ENCODE assay signal across 16 mouse cellular contexts in the genomic region with DNA sequence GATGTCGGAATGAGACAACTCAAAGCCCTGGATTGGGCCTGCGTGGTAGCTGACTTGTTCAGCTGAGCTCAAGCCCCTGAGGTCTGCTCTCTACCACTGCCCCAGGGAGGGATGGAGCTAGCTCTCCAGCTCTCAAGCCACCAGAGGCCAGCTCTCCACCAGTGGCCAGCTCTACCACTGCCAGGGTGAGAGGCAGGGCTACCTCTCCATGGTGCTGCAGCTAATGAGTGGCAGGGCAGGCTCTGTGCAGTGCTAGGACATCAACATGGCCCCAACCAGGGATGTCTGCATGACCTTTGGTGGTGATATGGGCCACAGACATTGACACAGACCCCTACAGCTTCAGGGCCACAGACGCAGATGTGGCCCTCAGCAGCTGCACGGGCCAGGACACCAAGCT.
DNase-seq lines count a peak whose midpoint lies in the region; ATAC-seq and TF ChIP-seq lines count a peak whose summit lies in the region.
"Had no signal": no experiment of that assay in that cellular context is flagged by ENCODE, and none has a peak within 500 bp of the region (broad histone marks: within the 10 kb centered on the region; RNA-seq: fewer than 3 reads in every experiment).

No protein-coding gene starts in this region.

- no peaks in the 10 kb centered on the region for H3K36me3 ChIP-seq in forebrain, embryonic 12.5 days (replicated peaks)
- no peaks in the 10 kb centered on the region for H3K36me3 ChIP-seq in forebrain, embryonic 15.5 days
- no peaks in the 10 kb centered on the region for H3K36me3 ChIP-seq in hindbrain, postnatal 0 days (ENCODE audit: insufficient read depth, low read length)
- H3K36me3 ChIP-seq in hindbrain, embryonic 11.5 days (ENCODE audit: control insufficient read depth, insufficient read depth, low read length): no peaks in the 10 kb centered on the region
- H3K36me3 ChIP-seq in midbrain, embryonic 15.5 days (replicated peaks): no peaks in the 10 kb centered on the region
- no peaks in the 10 kb centered on the region for H3K36me3 ChIP-seq in midbrain, embryonic 10.5 days
- H3K36me3 ChIP-seq: intestine, embryonic 15.5 days had no signal

- no peaks in the 10 kb centered on the region for H3K27me3 ChIP-seq in forebrain, embryonic 12.5 days
- H3K27me3 ChIP-seq in forebrain, embryonic 15.5 days: no peaks in the 10 kb centered on the region
- no peaks in the 10 kb centered on the region for H3K27me3 ChIP-seq in hindbrain, postnatal 0 days (ENCODE audit: insufficient read depth, low read length)
- no peaks in the 10 kb centered on the region for H3K27me3 ChIP-seq in hindbrain, embryonic 11.5 days (ENCODE audit: control insufficient read depth, insufficient read depth, low read length)
- no peaks in the 10 kb centered on the region for H3K27me3 ChIP-seq in midbrain, embryonic 15.5 days (replicated peaks)
- no peaks in the 10 kb centered on the region for H3K27me3 ChIP-seq in midbrain, embryonic 10.5 days (ENCODE audit: low read depth, poor library complexity, severe bottlenecking)
- H3K27me3 ChIP-seq: heart, embryonic 13.5 days; intestine, embryonic 15.5 days had no signal

- H3K27ac ChIP-seq in forebrain, embryonic 12.5 days: 0 out of 2 replicates have a peak overlapping the region, but pooled peaks have one; percentile 46
- no peak overlapping the region for H3K27ac ChIP-seq in forebrain, embryonic 15.5 days (replicated peaks)
- no peak overlapping the region for H3K27ac ChIP-seq in hindbrain, postnatal 0 days
- H3K27ac ChIP-seq in hindbrain, embryonic 11.5 days (ENCODE audit: low read depth, low read length): no peak overlapping the region
- H3K27ac ChIP-seq in midbrain, embryonic 15.5 days: peak overlapping the region; percentile 48; the same call in 1 of the 2 replicates
- H3K27ac ChIP-seq in midbrain, embryonic 10.5 days (replicated peaks): no peak overlapping the region
- H3K27ac ChIP-seq: heart, embryonic 13.5 days; intestine, embryonic 15.5 days had no signal

- no peak for TF ChIP-seq CTCF in hindbrain, postnatal 0 days (IDR thresholded peaks at IDR 0.05; ENCODE audit: low read depth)

- 0 out of 2 replicates have a peak, but pooled peaks have one; percentile 20 for ATAC-seq in forebrain, embryonic 12.5 days (ENCODE audit: low FRiP score)
- ATAC-seq in forebrain, embryonic 15.5 days (replicated peaks): no peak
- ATAC-seq in hindbrain, postnatal 0 days: 0 out of 2 replicates have a peak, but pooled peaks have one; percentile 12
- no peak for ATAC-seq in hindbrain, embryonic 11.5 days (ENCODE audit: low FRiP score)
- no peak for ATAC-seq in midbrain, embryonic 15.5 days (replicated peaks)
- ATAC-seq: forebrain, postnatal 0 days; intestine, embryonic 15.5 days had no signal

- 87% methylated on average over 4 of the region's 4 CpGs for WGBS in forebrain, embryonic 12.5 days
- WGBS in forebrain, embryonic 15.5 days: 84% methylated on average over 4 of the region's 4 CpGs
- WGBS in hindbrain, postnatal 0 days: 74% methylated on average over 4 of the region's 4 CpGs
- 83% methylated on average over 4 of the region's 4 CpGs for WGBS in hindbrain, embryonic 11.5 days
- WGBS in midbrain, embryonic 15.5 days: 79% methylated on average over 4 of the region's 4 CpGs
- WGBS in midbrain, embryonic 10.5 days: 83% methylated on average over 4 of the region's 4 CpGs

- no peaks in the 10 kb centered on the region for H3K9me3 ChIP-seq in forebrain, embryonic 12.5 days
- no peaks in the 10 kb centered on the region for H3K9me3 ChIP-seq in forebrain, embryonic 15.5 days
- no peaks in the 10 kb centered on the region for H3K9me3 ChIP-seq in hindbrain, postnatal 0 days (ENCODE audit: low read length)
- H3K9me3 ChIP-seq in hindbrain, embryonic 11.5 days (ENCODE audit: control insufficient read depth, low read length): no peaks in the 10 kb centered on the region
- no peaks in the 10 kb centered on the region for H3K9me3 ChIP-seq in midbrain, embryonic 15.5 days
- no peaks in the 10 kb centered on the region for H3K9me3 ChIP-seq in midbrain, embryonic 10.5 days (replicated peaks)
- H3K9me3 ChIP-seq: heart, embryonic 13.5 days; intestine, embryonic 15.5 days had no signal

- H3K9ac ChIP-seq in forebrain, embryonic 12.5 days: no peak overlapping the region
- no peak overlapping the region for H3K9ac ChIP-seq in forebrain, embryonic 15.5 days (replicated peaks)
- H3K9ac ChIP-seq in hindbrain, postnatal 0 days (replicated peaks; ENCODE audit: low read length): no peak overlapping the region
- no peak overlapping the region for H3K9ac ChIP-seq in hindbrain, embryonic 11.5 days (ENCODE audit: low read depth, low read length)
- H3K9ac ChIP-seq in midbrain, embryonic 15.5 days: no peak overlapping the region
- H3K9ac ChIP-seq: forebrain, postnatal 0 days; heart, embryonic 13.5 days; intestine, embryonic 15.5 days had no signal

- no peak overlapping the region for H3K4me3 ChIP-seq in forebrain, embryonic 12.5 days (replicated peaks)
- H3K4me3 ChIP-seq in forebrain, embryonic 15.5 days: no peak overlapping the region
- no peak overlapping the region for H3K4me3 ChIP-seq in hindbrain, postnatal 0 days (ENCODE audit: low read length)
- no peak overlapping the region for H3K4me3 ChIP-seq in hindbrain, embryonic 11.5 days (ENCODE audit: low read depth, low read length)
- H3K4me3 ChIP-seq in midbrain, embryonic 15.5 days: no peak overlapping the region
- H3K4me3 ChIP-seq in midbrain, embryonic 10.5 days: no peak overlapping the region
- H3K4me3 ChIP-seq: heart, embryonic 13.5 days; intestine, embryonic 15.5 days had no signal

- intact Hi-C loops in gastrocnemius, postnatal 36 days (cut with DNase I): no loop called here

- no peak for DNase-seq in hindbrain, postnatal 0 days (ENCODE audit: low spot score)
- DNase-seq in hindbrain, embryonic 11.5 days (ENCODE audit: low spot score): no peak
- DNase-seq in midbrain, embryonic 10.5 days (ENCODE audit: low spot score): no peak
- no peak for DNase-seq in gastrocnemius, postnatal 36 days
- DNase-seq: adrenal gland, postnatal 10 days; cerebellum, adult 18-20 months; cerebellum, adult 9-11 months; cerebellum, postnatal 36 days; forebrain, postnatal 0 days; gastrocnemius, postnatal 14 days; heart, postnatal 4 days had no signal

- H3K4me2 ChIP-seq in forebrain, embryonic 12.5 days: no peak overlapping the region
- H3K4me2 ChIP-seq in forebrain, embryonic 15.5 days (replicated peaks): no peak overlapping the region
- no peak overlapping the region for H3K4me2 ChIP-seq in hindbrain, postnatal 0 days (ENCODE audit: low read depth, low read length)
- no peak overlapping the region for H3K4me2 ChIP-seq in hindbrain, embryonic 11.5 days (replicated peaks; ENCODE audit: low read depth, low read length)
- H3K4me2 ChIP-seq in midbrain, embryonic 15.5 days: no peak overlapping the region
- H3K4me2 ChIP-seq: heart, embryonic 13.5 days; intestine, embryonic 15.5 days had no signal

- H3K4me1 ChIP-seq in forebrain, embryonic 12.5 days: peaks cover 14% of the 10 kb centered on the region
- H3K4me1 ChIP-seq in forebrain, embryonic 15.5 days: no peaks in the 10 kb centered on the region
- no peaks in the 10 kb centered on the region for H3K4me1 ChIP-seq in hindbrain, postnatal 0 days (ENCODE audit: insufficient read depth, low read length)
- H3K4me1 ChIP-seq in hindbrain, embryonic 11.5 days (replicated peaks; ENCODE audit: control insufficient read depth, insufficient read depth, low read length): no peaks in the 10 kb centered on the region
- H3K4me1 ChIP-seq in midbrain, embryonic 15.5 days: peaks cover 4% of the 10 kb centered on the region; the same call in 1 of the 2 replicates
- peaks cover 8% of the 10 kb centered on the region; the same call in 1 of the 2 replicates for H3K4me1 ChIP-seq in midbrain, embryonic 10.5 days
- H3K4me1 ChIP-seq: heart, embryonic 13.5 days had no signal

Comparison
In these comparisons a context has a peak if more than half of its experiments do, and no peak if none do; other contexts are left out.
1. ATAC-seq: peak in forebrain, embryonic 12.5 days (single experiment) and hindbrain, postnatal 0 days (single experiment); none in forebrain, embryonic 15.5 days (single experiment), hindbrain, embryonic 11.5 days (single experiment) and midbrain, embryonic 15.5 days (single experiment).
2. H3K27ac ChIP-seq: peak in forebrain, embryonic 12.5 days (single experiment) and midbrain, embryonic 15.5 days (single experiment); none in forebrain, embryonic 15.5 days (single experiment), hindbrain, postnatal 0 days (single experiment), hindbrain, embryonic 11.5 days (single experiment) and midbrain, embryonic 10.5 days (single experiment).